ENCODE assay signal across 8 mouse cellular contexts in the genomic region with DNA sequence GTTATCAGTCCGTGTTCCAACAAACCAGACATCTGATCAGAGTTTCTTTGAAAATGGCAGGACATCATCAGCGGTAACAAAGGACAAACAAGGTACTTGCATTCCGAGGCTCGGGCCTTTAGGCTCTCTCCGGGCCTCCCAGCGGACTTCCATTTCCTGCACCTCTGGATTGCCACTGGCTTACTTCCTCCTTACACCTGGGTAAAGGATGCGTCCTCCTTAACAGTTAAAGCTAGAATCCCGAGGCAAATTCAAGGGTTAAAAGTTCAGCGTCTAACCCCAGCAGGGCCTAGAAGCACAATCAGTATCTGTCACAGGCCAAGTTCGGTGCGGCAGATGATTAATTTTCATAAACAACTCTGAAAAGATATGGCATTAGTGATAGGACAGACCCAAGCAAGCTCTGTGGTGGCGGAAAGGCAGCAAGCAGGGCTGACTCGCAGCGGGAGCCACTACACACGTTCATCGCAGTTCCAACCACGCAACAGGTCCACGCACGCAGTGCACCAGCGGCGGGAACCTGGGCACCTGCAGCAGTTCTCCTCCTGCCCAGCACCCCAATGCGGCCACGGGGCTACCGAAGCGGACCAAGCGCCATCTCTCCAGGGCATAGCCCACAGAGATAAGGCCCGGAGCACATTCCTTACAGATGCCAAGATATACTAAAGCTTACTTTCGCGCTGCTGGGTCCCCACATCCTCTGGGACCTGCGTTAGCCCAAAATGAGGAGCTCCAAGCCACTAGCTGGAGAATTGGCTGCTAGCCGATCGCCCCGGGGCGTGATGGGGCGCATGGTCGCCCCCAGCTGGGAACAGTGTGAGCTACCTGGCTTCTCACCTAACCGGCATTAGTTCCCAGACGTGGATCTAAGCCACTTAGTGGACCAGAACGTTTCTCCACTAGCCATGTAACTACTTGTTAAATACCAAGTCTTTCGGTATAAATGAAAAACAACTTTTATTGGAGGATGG. TPM values are rescaled to one million over a fixed set of nuclear protein-coding genes. Genes with fewer than 3 reads are reported as not detected.
DNase-seq lines count a peak whose midpoint lies in the region; ATAC-seq lines count a peak whose summit lies in the region.

No protein-coding gene starts in this region.

- peak overlapping the region; percentile 96 for H3K4me2 ChIP-seq in forebrain, embryonic 13.5 days
- peak overlapping the region; percentile 92 for H3K4me2 ChIP-seq in hindbrain, embryonic 13.5 days
- H3K4me2 ChIP-seq in limb, embryonic 12.5 days: peak overlapping the region; percentile 97
- H3K4me2 ChIP-seq in midbrain, embryonic 11.5 days: peak overlapping the region; percentile 96

- no peaks in the 10 kb centered on the region for H3K4me1 ChIP-seq in brown adipose tissue, adult 24 weeks (ENCODE audit: control insufficient read depth, insufficient read depth, insufficient read length, low read length)
- H3K4me1 ChIP-seq in forebrain, embryonic 13.5 days: peaks cover 35% of the 10 kb centered on the region
- peaks cover 26% of the 10 kb centered on the region for H3K4me1 ChIP-seq in hindbrain, embryonic 13.5 days (replicated peaks)
- H3K4me1 ChIP-seq in limb, embryonic 12.5 days (replicated peaks): peaks cover 23% of the 10 kb centered on the region; the same call in 1 of the 2 replicates
- H3K4me1 ChIP-seq in midbrain, embryonic 11.5 days (ENCODE audit: control insufficient read depth, insufficient read depth, low read length): peaks cover 12% of the 10 kb centered on the region; the same call in 1 of the 2 replicates

- DNase-seq in adrenal gland, adult (ENCODE audit: inconsistent age in 2 of 2, low spot score in 1 of 2): peak; percentile 49 to 79
- no peak for DNase-seq in adrenal gland, adult 8-10 months
- DNase-seq in midbrain, embryonic 11.5 days (ENCODE audit: low spot score, missing footprints): peak; percentile 95
- DNase-seq in spleen, postnatal 10 days (ENCODE audit: low spot score in 2 of 2): peak; percentile 41 to 46

- no peaks in the 10 kb centered on the region for H3K36me3 ChIP-seq in forebrain, embryonic 13.5 days (ENCODE audit: poor library complexity, severe bottlenecking)
- H3K36me3 ChIP-seq in hindbrain, embryonic 13.5 days: no peaks in the 10 kb centered on the region
- H3K36me3 ChIP-seq in limb, embryonic 12.5 days: no peaks in the 10 kb centered on the region
- H3K36me3 ChIP-seq in midbrain, embryonic 11.5 days (ENCODE audit: control insufficient read depth, insufficient read depth, low read length): no peaks in the 10 kb centered on the region

- ATAC-seq in forebrain, embryonic 13.5 days: peak; percentile 22
- ATAC-seq in hindbrain, embryonic 13.5 days (ENCODE audit: low FRiP score): peak; percentile 38
- 0 out of 2 replicates have a peak, but pooled peaks have one; percentile 23 for ATAC-seq in limb, embryonic 12.5 days (ENCODE audit: insufficient number of reproducible peaks, insufficient read depth, low FRiP score, low TSS enrichment, low read depth)
- peak; percentile 13 for ATAC-seq in midbrain, embryonic 11.5 days (ENCODE audit: low FRiP score)

- WGBS in forebrain, embryonic 13.5 days: under 1% methylated on average over 40 of the region's 40 CpGs
- WGBS in hindbrain, embryonic 13.5 days: 1% methylated on average over 40 of the region's 40 CpGs
- 1% methylated on average over 40 of the region's 40 CpGs for whole genome bisulfite sequencing in limb, embryonic 12.5 days
- under 1% methylated on average over 40 of the region's 40 CpGs for WGBS in midbrain, embryonic 11.5 days

- no peaks in the 10 kb centered on the region for H3K9me3 ChIP-seq in forebrain, embryonic 13.5 days (replicated peaks)
- no peaks in the 10 kb centered on the region for H3K9me3 ChIP-seq in hindbrain, embryonic 13.5 days
- no peaks in the 10 kb centered on the region for H3K9me3 ChIP-seq in limb, embryonic 12.5 days
- H3K9me3 ChIP-seq in midbrain, embryonic 11.5 days (ENCODE audit: control insufficient read depth, low read length): no peaks in the 10 kb centered on the region

- H3K4me3 ChIP-seq in brown adipose tissue, adult 24 weeks (ENCODE audit: insufficient read depth, low read depth, low read length): peak overlapping the region; percentile 79
- peak overlapping the region; percentile 87 for H3K4me3 ChIP-seq in forebrain, embryonic 13.5 days
- peak overlapping the region; percentile 73 for H3K4me3 ChIP-seq in hindbrain, embryonic 13.5 days
- H3K4me3 ChIP-seq in limb, embryonic 12.5 days (replicated peaks): peak overlapping the region; percentile 77
- peak overlapping the region; percentile 75 for H3K4me3 ChIP-seq in midbrain, embryonic 11.5 days (ENCODE audit: low read depth, low read length)

- H3K27ac ChIP-seq in brown adipose tissue, adult 24 weeks (replicated peaks; ENCODE audit: low read depth, low read length): no peak overlapping the region
- H3K27ac ChIP-seq in forebrain, embryonic 13.5 days: peak overlapping the region; percentile 81; the same call in 1 of the 2 replicates
- H3K27ac ChIP-seq in hindbrain, embryonic 13.5 days: no peak overlapping the region
- H3K27ac ChIP-seq in limb, embryonic 12.5 days: peak overlapping the region; percentile 76; the same call in 1 of the 2 replicates
- H3K27ac ChIP-seq in midbrain, embryonic 11.5 days (ENCODE audit: low read depth, low read length): no peak overlapping the region

- H3K9ac ChIP-seq in forebrain, embryonic 13.5 days: peak overlapping the region; percentile 85
- peak overlapping the region; percentile 81 for H3K9ac ChIP-seq in hindbrain, embryonic 13.5 days
- peak overlapping the region; percentile 79 for H3K9ac ChIP-seq in limb, embryonic 12.5 days (replicated peaks)
- peak overlapping the region; percentile 77 for H3K9ac ChIP-seq in midbrain, embryonic 11.5 days (ENCODE audit: low read length)

- no peaks in the 10 kb centered on the region for H3K27me3 ChIP-seq in forebrain, embryonic 13.5 days
- H3K27me3 ChIP-seq in hindbrain, embryonic 13.5 days: peaks cover 15% of the 10 kb centered on the region
- no peaks in the 10 kb centered on the region for H3K27me3 ChIP-seq in limb, embryonic 12.5 days
- no peaks in the 10 kb centered on the region; the same call in 1 of the 2 replicates for H3K27me3 ChIP-seq in midbrain, embryonic 11.5 days (ENCODE audit: control insufficient read depth, insufficient read depth, low read length)

RNA-seq across cellular contexts. Expression of gene Lrrc1, which starts 1.0 kb away (rescaled TPM):
- 10 to 100 TPM in 3 of 4 experiments, 1 to 10 TPM in 1; 9.1 to 20.4 (median 14.8) TPM for total RNA-seq in adrenal gland, adult 8-10 months (2022)
- polyA plus RNA-seq in brown adipose tissue, adult 24 weeks (2012; ENCODE audit: insufficient read depth, insufficient read length, missing spikeins): 1.6 and 3.3 TPM in 2 replicates
- polyA plus RNA-seq in forebrain, embryonic 13.5 days (2015; fragmentation: Nextera tagmentation; extraction: Ambion mirVana): 12.5 and 13.0 TPM in 2 replicates
- 4.9 and 5.6 TPM in 2 replicates for polyA plus RNA-seq in hindbrain, embryonic 13.5 days (2015; fragmentation: Nextera tagmentation; extraction: Ambion mirVana)
- polyA plus RNA-seq in limb, embryonic 12.5 days (2016; fragmentation: Nextera tagmentation; extraction: Ambion mirVana): 11.4 and 13.2 TPM in 2 replicates
- 5.0 and 6.6 TPM in 2 replicates for polyA plus RNA-seq in midbrain, embryonic 11.5 days (2014; fragmentation: Nextera tagmentation; extraction: Ambion mirVana)

Comparison
In these comparisons a context has a peak if more than half of its experiments do, and no peak if none do; other contexts are left out.
1. H3K27ac ChIP-seq: peak in forebrain, embryonic 13.5 days (single experiment) and limb, embryonic 12.5 days (single experiment); none in brown adipose tissue, adult 24 weeks (single experiment), hindbrain, embryonic 13.5 days (single experiment) and midbrain, embryonic 11.5 days (single experiment).
2. Peak in every context shown above with its lines, with median percentiles within 50 percentile points of each other: H3K4me3 ChIP-seq, ATAC-seq, H3K4me2 ChIP-seq and H3K9ac ChIP-seq.